Comparison of ENCODE assay signal across 8 mouse cellular contexts in the genomic region with DNA sequence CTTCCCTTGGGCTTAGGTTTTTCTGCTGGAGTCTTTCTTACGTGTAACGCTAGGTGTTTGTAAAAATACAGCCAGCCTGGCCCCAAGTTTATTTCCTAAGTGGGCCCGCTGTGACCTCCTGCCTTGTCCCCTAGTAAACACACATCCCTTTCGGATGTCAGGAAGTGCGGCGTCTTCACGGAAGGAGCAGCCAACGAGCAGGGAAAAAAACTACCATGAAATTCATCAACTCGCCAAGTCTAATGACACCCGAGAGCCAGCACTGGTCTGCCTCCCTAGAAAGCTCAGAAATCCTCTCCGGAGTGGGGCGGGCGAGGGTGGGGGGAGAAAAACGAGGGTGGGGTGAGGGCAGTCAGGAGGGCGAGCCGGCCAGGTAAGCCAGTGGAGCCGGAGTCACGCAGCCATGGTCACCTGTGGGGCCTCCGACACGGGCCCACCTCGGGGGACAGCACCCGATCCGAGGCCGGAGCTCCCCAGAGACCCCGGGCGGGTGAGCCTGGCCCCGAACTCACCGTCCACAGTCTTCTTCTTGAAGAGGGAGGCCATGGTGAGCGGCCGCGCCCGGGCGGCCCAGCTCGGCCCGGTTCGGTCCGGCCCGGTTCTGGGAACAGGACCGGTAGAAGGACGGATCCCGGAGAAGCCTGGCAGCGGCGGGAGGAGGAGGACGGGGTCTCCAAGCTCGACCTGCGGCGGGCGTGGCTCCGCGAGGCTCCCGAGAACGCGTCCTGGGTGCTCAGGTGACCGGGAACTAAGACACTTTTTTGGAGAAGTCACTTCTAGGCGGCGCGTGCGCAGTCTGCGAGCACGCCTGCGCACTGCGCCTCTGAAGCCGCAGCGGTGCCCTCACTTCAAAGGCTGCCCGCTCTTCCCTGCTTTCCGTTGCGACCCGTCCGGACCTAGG. TPM values are rescaled to one million over a fixed set of nuclear protein-coding genes. Genes with fewer than 3 reads are reported as not detected.
A peak's percentile ranks its signal among the peaks of the same experiment; 100 is the strongest.
DNase-seq lines count a peak whose midpoint lies in the region; ATAC-seq and TF ChIP-seq lines count a peak whose summit lies in the region.

TSS of gene Chmp2b (minus strand) at position 764 of the 901 bp plus-strand sequence.

- ATAC-seq in kidney, embryonic 15.5 days (replicated peaks; ENCODE audit: low FRiP score) = peak; percentile 96
- peak; percentile 93 for ATAC-seq in liver, embryonic 11.5 days (replicated peaks; ENCODE audit: low FRiP score)
- ATAC-seq in stomach, embryonic 15.5 days (ENCODE audit: insufficient read depth, low FRiP score, low read depth) = peak; percentile 88

- peak within 1 kb of the TSS; percentile 72 for H3K9ac ChIP-seq in kidney, embryonic 15.5 days
- peak within 1 kb of the TSS; percentile 94 for H3K9ac ChIP-seq in liver, embryonic 11.5 days (ENCODE audit: low read depth, low read length)
- H3K9ac ChIP-seq in stomach, embryonic 15.5 days = peak within 1 kb of the TSS; percentile 97

- TF ChIP-seq POLR2A in bone marrow macrophage, adult 2 months (IDR thresholded peaks at IDR 0.05; ENCODE audit: borderline replicate concordance, low read depth, low read length) = no peak
- no peak; the same call in 1 of the 2 replicates for TF ChIP-seq POLR2A in embryonic fibroblast, embryonic 13.5 days (IDR thresholded peaks at IDR 0.05; ENCODE audit: low read depth, low read length)

- no peaks in the 10 kb centered on the region for H3K9me3 ChIP-seq in heart, embryonic 10.5 days
- H3K9me3 ChIP-seq in kidney, embryonic 15.5 days (replicated peaks) = no peaks in the 10 kb centered on the region
- H3K9me3 ChIP-seq in liver, embryonic 11.5 days (ENCODE audit: control insufficient read depth, low read length) = no peaks in the 10 kb centered on the region
- H3K9me3 ChIP-seq in stomach, embryonic 15.5 days = no peaks in the 10 kb centered on the region

- H3K27ac ChIP-seq in bone marrow macrophage, adult 2 months (ENCODE audit: insufficient read depth, low read depth, low read length) = no peak within 1 kb of the TSS; the same call in 1 of the 2 replicates
- no peak within 1 kb of the TSS for H3K27ac ChIP-seq in embryonic fibroblast, embryonic 13.5 days (ENCODE audit: insufficient read depth, low read length)
- peak within 1 kb of the TSS; percentile 91 for H3K27ac ChIP-seq in heart, embryonic 10.5 days
- H3K27ac ChIP-seq in kidney, embryonic 15.5 days = peak within 1 kb of the TSS; percentile 55
- no peak within 1 kb of the TSS for H3K27ac ChIP-seq in liver, embryonic 11.5 days (ENCODE audit: low read depth, low read length)
- peak within 1 kb of the TSS; percentile 78 for H3K27ac ChIP-seq in stomach, embryonic 15.5 days

- peaks cover 3% of the 10 kb centered on the region; the same call in 1 of the 2 replicates for H3K4me1 ChIP-seq in bone marrow macrophage, adult 2 months (ENCODE audit: control insufficient read depth, insufficient read depth, low read length)
- H3K4me1 ChIP-seq in embryonic fibroblast, embryonic 13.5 days (ENCODE audit: control insufficient read depth, insufficient read depth, low read length) = 0 out of 2 replicates have a peak, but pooled peaks cover 6% of the 10 kb centered on the region
- H3K4me1 ChIP-seq in heart, embryonic 10.5 days = peaks cover 9% of the 10 kb centered on the region
- peaks cover 14% of the 10 kb centered on the region for H3K4me1 ChIP-seq in kidney, embryonic 15.5 days
- H3K4me1 ChIP-seq in liver, embryonic 11.5 days (replicated peaks; ENCODE audit: control insufficient read depth, insufficient read depth, low read length) = peaks cover 6% of the 10 kb centered on the region
- peaks cover 4% of the 10 kb centered on the region; the same call in 1 of the 2 replicates for H3K4me1 ChIP-seq in stomach, embryonic 15.5 days

- H3K36me3 ChIP-seq in heart, embryonic 10.5 days = peaks cover 4% of the 10 kb centered on the region; the same call in 1 of the 2 replicates
- no peaks in the 10 kb centered on the region for H3K36me3 ChIP-seq in kidney, embryonic 15.5 days
- 0 out of 2 replicates have a peak, but pooled peaks cover 3% of the 10 kb centered on the region for H3K36me3 ChIP-seq in liver, embryonic 11.5 days (ENCODE audit: control insufficient read depth, insufficient read depth, low read length)
- no peaks in the 10 kb centered on the region for H3K36me3 ChIP-seq in stomach, embryonic 15.5 days

- no peaks in the 10 kb centered on the region for H3K27me3 ChIP-seq in heart, embryonic 10.5 days (ENCODE audit: insufficient read depth, poor library complexity, severe bottlenecking)
- no peaks in the 10 kb centered on the region; the same call in 1 of the 2 replicates for H3K27me3 ChIP-seq in kidney, embryonic 15.5 days
- H3K27me3 ChIP-seq in liver, embryonic 11.5 days (replicated peaks; ENCODE audit: control insufficient read depth, insufficient read depth, low read length) = no peaks in the 10 kb centered on the region
- no peaks in the 10 kb centered on the region for H3K27me3 ChIP-seq in stomach, embryonic 15.5 days (replicated peaks)

- WGBS in heart, embryonic 10.5 days = 1% methylated on average over 69 of the region's 69 CpGs
- under 1% methylated on average over 66 of the region's 69 CpGs for WGBS in kidney, embryonic 15.5 days
- under 1% methylated on average over 67 of the region's 69 CpGs for WGBS in liver, embryonic 11.5 days
- WGBS in stomach, embryonic 15.5 days = under 1% methylated on average over 68 of the region's 69 CpGs

- peak; percentile 84 to 86 for DNase-seq in B cell, adult 2 months
- peak; percentile 91 for DNase-seq in heart, embryonic 10.5 days (ENCODE audit: low spot score)
- peak; percentile 84 for DNase-seq in liver, embryonic 11.5 days (ENCODE audit: low spot score)
- DNase-seq in naive thymus-derived CD4-positive, alpha-beta T cell, adult 2 months (ENCODE audit: low read depth) = peak; percentile 90

- TF ChIP-seq CTCF in bone marrow macrophage, adult 2 months (IDR thresholded peaks at IDR 0.05; ENCODE audit: low read depth, low read length) = no peak
- no peak for TF ChIP-seq CTCF in embryonic fibroblast, embryonic 13.5 days (IDR thresholded peaks at IDR 0.05; ENCODE audit: borderline replicate concordance, insufficient read depth, low read length)

- H3K4me3 ChIP-seq in bone marrow macrophage, adult 2 months (ENCODE audit: insufficient read depth, low read length) = peak within 1 kb of the TSS; percentile 86
- H3K4me3 ChIP-seq in embryonic fibroblast, embryonic 13.5 days (ENCODE audit: insufficient read depth, low read length) = peak within 1 kb of the TSS; percentile 60
- H3K4me3 ChIP-seq in heart, embryonic 10.5 days = peak within 1 kb of the TSS; percentile 87
- peak within 1 kb of the TSS; percentile 71 for H3K4me3 ChIP-seq in kidney, embryonic 15.5 days (replicated peaks)
- peak within 1 kb of the TSS; percentile 92 for H3K4me3 ChIP-seq in liver, embryonic 11.5 days (ENCODE audit: low read depth, low read length)
- peak within 1 kb of the TSS; percentile 98 for H3K4me3 ChIP-seq in stomach, embryonic 15.5 days (replicated peaks)

- peak within 1 kb of the TSS; percentile 83 for H3K4me2 ChIP-seq in kidney, embryonic 15.5 days
- peak within 1 kb of the TSS; percentile 84 for H3K4me2 ChIP-seq in liver, embryonic 11.5 days
- peak within 1 kb of the TSS; percentile 74 for H3K4me2 ChIP-seq in stomach, embryonic 15.5 days

RNA-seq across cellular contexts. Expression of gene Chmp2b, which starts in this region (rescaled TPM):
- 72.6 and 84.3 TPM in 2 replicates for polyA plus RNA-seq in bone marrow macrophage, adult 2 months (2012; ENCODE audit: insufficient read depth, insufficient read length, missing spikeins)
- polyA plus RNA-seq in embryonic fibroblast, embryonic 13.5 days (2011; ENCODE audit: insufficient read length, low read depth, missing spikeins) = 68.0 and 82.2 TPM in 2 replicates
- polyA plus RNA-seq in heart, embryonic 10.5 days (2016; fragmentation: Nextera tagmentation; extraction: Ambion mirVana) = 40.9 and 43.4 TPM in 2 replicates
- polyA plus RNA-seq in kidney, embryonic 15.5 days (2015; fragmentation: Nextera tagmentation; extraction: Ambion mirVana) = 87.6 and 89.5 TPM in 2 replicates
- polyA plus RNA-seq in liver, embryonic 11.5 days (2014; fragmentation: Nextera tagmentation; extraction: Ambion mirVana) = 31.6 and 37.0 TPM in 2 replicates
- polyA plus RNA-seq in stomach, embryonic 15.5 days (2015; fragmentation: Nextera tagmentation; extraction: Ambion mirVana) = 107 and 110 TPM in 2 replicates

Comparison
In these comparisons a context has a peak if more than half of its experiments do, and no peak if none do; other contexts are left out.
1. H3K27ac ChIP-seq: peak in heart, embryonic 10.5 days (single experiment), kidney, embryonic 15.5 days (single experiment) and stomach, embryonic 15.5 days (single experiment); none in bone marrow macrophage, adult 2 months (single experiment), embryonic fibroblast, embryonic 13.5 days (single experiment) and liver, embryonic 11.5 days (single experiment).
2. Peak in every context shown above with its lines, with median percentiles within 50 percentile points of each other: DNase-seq, H3K4me3 ChIP-seq, ATAC-seq, H3K4me2 ChIP-seq and H3K9ac ChIP-seq.